Mouse (Mus musculus): ENCODE data around the gene Cacng5.
A peak's percentile ranks its signal among the peaks of the same experiment; 100 is the strongest.

Cacng5 gene

GRCm38 (mm10) chr11:107876840-107877239 lies 38.0 kb downstream of the Cacng5 start:
- DNase-seq, result no peak

- no peak for DNase-seq
Observed at GRCm38 (mm10) chr11:107875861-107876494, 38.9 kb downstream of the Cacng5 start.

GRCm38 (mm10) chr11:107872743-107873142 lies 42.1 kb downstream of the Cacng5 start:
- DNase-seq, result no peak

- no peak for DNase-seq
Observed at GRCm38 (mm10) chr11:107867509-107867908, 47.3 kb downstream of the Cacng5 start.

GRCm38 (mm10) chr11:107865128-107865527 lies 49.7 kb downstream of the Cacng5 start:
- DNase-seq, result peak; percentile 28

- peak; percentile 43 for DNase-seq
Observed at GRCm38 (mm10) chr11:107864024-107864423, 50.8 kb downstream of the Cacng5 start.

GRCm38 (mm10) chr11:107861738-107862137 lies 53.1 kb downstream of the Cacng5 start:
- DNase-seq, result no peak

GRCm38 (mm10) chr11:107859871-107860270 lies 55.0 kb downstream of the Cacng5 start:
- no peak for DNase-seq

- DNase-seq, result peak; percentile 16
Observed at GRCm38 (mm10) chr11:107859288-107859687, 55.6 kb downstream of the Cacng5 start.

GRCm38 (mm10) chr11:107853088-107853487 lies 61.8 kb downstream of the Cacng5 start:
- DNase-seq, result peak; percentile 12

- peak; percentile 7 for DNase-seq
Observed at GRCm38 (mm10) chr11:107849621-107850020, 65.2 kb downstream of the Cacng5 start.

GRCm38 (mm10) chr11:107844175-107844574 lies 70.7 kb downstream of the Cacng5 start:
- DNase-seq, result no peak

- no peak for DNase-seq
Observed at GRCm38 (mm10) chr11:107833351-107834040, 81.4 kb downstream of the Cacng5 start.
